In the genomic region with DNA sequence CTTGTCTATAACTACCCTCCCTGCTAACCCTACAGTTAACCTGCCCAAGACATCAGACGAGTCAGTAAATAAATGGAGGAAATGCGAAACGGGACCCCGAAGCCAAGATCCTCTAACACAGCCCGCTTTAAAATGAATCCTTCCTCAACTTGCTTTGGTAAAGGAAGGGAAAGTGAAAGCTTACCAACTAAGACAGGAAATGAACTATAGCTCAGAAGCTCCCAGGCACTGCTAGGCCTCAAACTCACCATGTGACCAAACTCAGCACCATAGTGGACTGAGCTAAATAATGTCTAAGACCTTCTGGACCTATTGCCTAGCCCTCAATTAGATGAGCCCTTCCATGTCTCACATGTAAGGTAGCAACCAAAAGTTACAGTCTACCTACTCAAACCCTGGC, we compare ENCODE assay signal across 20 mouse cellular contexts.
DNase-seq lines count a peak whose midpoint lies in the region; ATAC-seq and TF ChIP-seq lines count a peak whose summit lies in the region.
"Had no signal": no experiment of that assay in that cellular context is flagged by ENCODE, and none has a peak within 500 bp of the region (broad histone marks: within the 10 kb centered on the region; RNA-seq: fewer than 3 reads in every experiment).

No protein-coding gene starts in this region.

- H3K36me3 ChIP-seq in heart, embryonic 12.5 days: no peaks in the 10 kb centered on the region
- no peaks in the 10 kb centered on the region for H3K36me3 ChIP-seq in hindbrain, embryonic 10.5 days
- no peaks in the 10 kb centered on the region for H3K36me3 ChIP-seq in intestine, postnatal 0 days (ENCODE audit: control insufficient read depth, insufficient read depth)
- H3K36me3 ChIP-seq: hindbrain, embryonic 12.5 days; limb, embryonic 10.5 days; stomach, embryonic 15.5 days had no signal

- no peak overlapping the region for H3K4me3 ChIP-seq in heart, embryonic 12.5 days
- H3K4me3 ChIP-seq in hindbrain, embryonic 10.5 days: no peak overlapping the region
- no peak overlapping the region for H3K4me3 ChIP-seq in intestine, postnatal 0 days (ENCODE audit: low read depth, low read length)
- H3K4me3 ChIP-seq: forebrain, embryonic 13.5 days; gastrocnemius, adult 2 months; hindbrain, embryonic 12.5 days; limb, embryonic 10.5 days; stomach, embryonic 15.5 days had no signal

- H3K4me2 ChIP-seq in heart, embryonic 12.5 days: no peak overlapping the region
- no peak overlapping the region for H3K4me2 ChIP-seq in intestine, postnatal 0 days (replicated peaks; ENCODE audit: low read depth)
- H3K4me2 ChIP-seq: forebrain, embryonic 13.5 days; hindbrain, embryonic 12.5 days; stomach, embryonic 15.5 days had no signal

- peaks cover 3% of the 10 kb centered on the region; the same call in 1 of the 2 replicates for H3K9me3 ChIP-seq in heart, embryonic 12.5 days (replicated peaks)
- H3K9me3 ChIP-seq in hindbrain, embryonic 10.5 days: no peaks in the 10 kb centered on the region
- no peaks in the 10 kb centered on the region for H3K9me3 ChIP-seq in intestine, postnatal 0 days (ENCODE audit: control insufficient read depth)
- H3K9me3 ChIP-seq: forebrain, embryonic 13.5 days; hindbrain, embryonic 12.5 days; limb, embryonic 10.5 days; stomach, embryonic 15.5 days had no signal

- intact Hi-C loops in heart, postnatal 36 days (cut with DNase I): no loop called here

- no peak for TF ChIP-seq CTCF in intestine, postnatal 0 days (IDR thresholded peaks at IDR 0.05; ENCODE audit: low read depth)

- ATAC-seq in heart, embryonic 12.5 days (ENCODE audit: insufficient number of reproducible peaks, low FRiP score): no peak
- peak; percentile 80 for ATAC-seq in activated CD4-positive, CD25-positive, alpha-beta regulatory T cell, adult 4 months
- ATAC-seq in megakaryocyte progenitor cell, adult 5-6 weeks (replicated peaks; ENCODE audit: poor library complexity): peak; percentile 38
- no peak for ATAC-seq in intestine, postnatal 0 days
- ATAC-seq: forebrain, embryonic 13.5 days had no signal

- H3K27me3 ChIP-seq in heart, embryonic 12.5 days (replicated peaks): no peaks in the 10 kb centered on the region
- H3K27me3 ChIP-seq in hindbrain, embryonic 10.5 days (ENCODE audit: insufficient read depth, poor library complexity, severe bottlenecking): peaks cover 10% of the 10 kb centered on the region
- no peaks in the 10 kb centered on the region for H3K27me3 ChIP-seq in intestine, postnatal 0 days (replicated peaks; ENCODE audit: control insufficient read depth, insufficient read depth, low read length)
- H3K27me3 ChIP-seq: hindbrain, embryonic 12.5 days; stomach, embryonic 15.5 days had no signal

- peak overlapping the region; percentile 67 for H3K27ac ChIP-seq in heart, embryonic 12.5 days (ENCODE audit: poor library complexity, severe bottlenecking)
- H3K27ac ChIP-seq in hindbrain, embryonic 10.5 days: no peak overlapping the region
- H3K27ac ChIP-seq in intestine, postnatal 0 days (ENCODE audit: low read depth, low read length): no peak overlapping the region
- H3K27ac ChIP-seq: forebrain, embryonic 13.5 days; gastrocnemius, adult 2 months; hindbrain, embryonic 12.5 days; limb, embryonic 10.5 days; stomach, embryonic 15.5 days had no signal

- WGBS in heart, embryonic 12.5 days: 62% methylated on average over 5 of the region's 5 CpGs
- 91% methylated on average over 5 of the region's 5 CpGs for WGBS in hindbrain, embryonic 10.5 days
- WGBS in intestine, postnatal 0 days: 63% methylated on average over 5 of the region's 5 CpGs

- H3K9ac ChIP-seq in heart, embryonic 12.5 days: no peak overlapping the region
- no peak overlapping the region for H3K9ac ChIP-seq in intestine, postnatal 0 days (ENCODE audit: low read depth, low read length)
- H3K9ac ChIP-seq: forebrain, embryonic 13.5 days; hindbrain, embryonic 12.5 days; stomach, embryonic 15.5 days had no signal

- H3K4me1 ChIP-seq in heart, embryonic 12.5 days (replicated peaks): peaks cover 29% of the 10 kb centered on the region
- H3K4me1 ChIP-seq in hindbrain, embryonic 10.5 days (replicated peaks): peaks cover 17% of the 10 kb centered on the region
- H3K4me1 ChIP-seq in intestine, postnatal 0 days (replicated peaks; ENCODE audit: control insufficient read depth, insufficient read depth, low read length): no peaks in the 10 kb centered on the region

- DNase-seq in heart, postnatal 36 days: no peak
- DNase-seq in A20 (ENCODE audit: low read depth, low spot score): peak; percentile 26
- DNase-seq in hindbrain, embryonic 10.5 days (ENCODE audit: low spot score): no peak
- no peak for DNase-seq in ovary, postnatal 10 days (ENCODE audit: low spot score)
- DNase-seq: cerebellum, adult 18-20 months; gastrocnemius, adult 2 months; kidney, adult 18-20 months; kidney, postnatal 25 days; layer of hippocampus, postnatal 36 days; lung, adult 18-20 months; right cerebral cortex, postnatal 4 days; thymus, postnatal 14 days had no signal

Comparison
In these comparisons a context has a peak if more than half of its experiments do, and no peak if none do; other contexts are left out.
1. ATAC-seq: peak in activated CD4-positive, CD25-positive, alpha-beta regulatory T cell, adult 4 months (single experiment) and megakaryocyte progenitor cell, adult 5-6 weeks (single experiment); none in heart, embryonic 12.5 days (single experiment) and intestine, postnatal 0 days (single experiment).